Mouse (Mus musculus) heart, embryonic 14.5 days (tissue): Measurements from ENCODE around the gene Gja10. TPM values are rescaled to one million over a fixed set of nuclear protein-coding genes. Genes with fewer than 3 reads are reported as not detected.
A peak's percentile ranks its signal among the peaks of the same experiment; 100 is the strongest.

Source experiments
- ATAC-seq: fragments of 200-750 bp; cut with Nextera tagmentation; 2 replicates; pipeline ENCODE4 v1.8.0; 2017; ENCODE audit warnings: low read depth, moderate TSS enrichment; ENCODE audit not compliant: insufficient number of reproducible peaks, insufficient read depth, low FRiP score
- H3K27ac ChIP-seq, 2 experiments: fragments of 200-500 bp in 1 of 2; fragments of 300-500 bp in 1 of 2; sonication (generic) in 1 of 2; replicated peaks in 1 of 2; 2 replicates each; pipeline ENCODE4 v1.5.1; 2012 to 2014; ENCODE audit warnings: low read depth in 2 of 2, low read length in 2 of 2, control low read depth in 1 of 2, mild to moderate bottlenecking in 1 of 2, mixed read lengths in 1 of 2; ENCODE audit not compliant: control insufficient read depth in 1 of 2, insufficient read depth in 1 of 2
- H3K27me3 ChIP-seq: fragments of 300-500 bp; sonication (generic); 2 replicates; pipeline ENCODE4 v1.6.1; 2014; ENCODE audit warnings: mild to moderate bottlenecking, low read length, control low read depth; ENCODE audit not compliant: control insufficient read depth, insufficient read depth
- H3K36me3 ChIP-seq: fragments of 300-500 bp; sonication (generic); 2 replicates; pipeline ENCODE4 v1.6.1; 2014; ENCODE audit warnings: mild to moderate bottlenecking, control low read depth, low read length, mixed read lengths; ENCODE audit not compliant: control insufficient read depth, insufficient read depth
- H3K4me1 ChIP-seq, 2 experiments: fragments of 200-500 bp in 1 of 2; fragments of 300-500 bp in 1 of 2; sonication (generic) in 1 of 2; 2 replicates each; pipeline ENCODE4 v1.6.1; 2012 to 2014; ENCODE audit warnings: low read length in 2 of 2, control low read depth in 1 of 2, mixed read lengths in 1 of 2; ENCODE audit not compliant: control insufficient read depth in 2 of 2, insufficient read depth in 2 of 2
- H3K4me2 ChIP-seq: fragments of 300-500 bp; sonication (generic); 2 replicates; pipeline ENCODE4 v1.6.1; 2014; ENCODE audit warnings: mild to moderate bottlenecking, low read length
- H3K4me3 ChIP-seq, 2 experiments: fragments of 200-500 bp in 1 of 2; fragments of 300-500 bp in 1 of 2; sonication (generic) in 1 of 2; 2 replicates each; pipeline ENCODE4 v1.5.1; 2012 to 2014; ENCODE audit warnings: low read length in 2 of 2, mild to moderate bottlenecking in 2 of 2, control low read depth in 1 of 2, low read depth in 1 of 2, moderate library complexity in 1 of 2; ENCODE audit not compliant: control insufficient read depth in 1 of 2, insufficient read depth in 1 of 2
- H3K9ac ChIP-seq: fragments of 300-500 bp; sonication (generic); 2 replicates; pipeline ENCODE4 v1.6.1; 2014; ENCODE audit warnings: mild to moderate bottlenecking, low read length
- H3K9me3 ChIP-seq: fragments of 300-500 bp; sonication (generic); 2 replicates; pipeline ENCODE4 v1.6.1; 2016; ENCODE audit warnings: low read length, control low read depth; ENCODE audit not compliant: control insufficient read depth
- WGBS: fragments of 180-500 bp; shearing (Covaris S2); extraction: QIAGEN DNeasy Blood & Tissue Kit; methylation state at CpG from one replicate; pipeline ENCODE4 v1.1.7; 2014; 5-methylcytosine and 5-hydroxymethylcytosine counted together
- polyA plus RNA-seq: library from polyadenylated mRNA; unstranded; fragments of >200 nt; fragmentation: Nextera tagmentation; extraction: Ambion mirVana; gene quantifications from 2 replicates; pipeline ENCODE4 v1.2.1, GENCODE M21; 2014

Gene Gja10
- polyA plus RNA-seq, 1 experiment from 2014 or later, result not detected

- ATAC-seq, result no peak
- Histone ChIP-seq H3K9me3 (no peaks in the 10 kb centered on the region; the same call in 1 of the 2 replicates), H3K4me2 (no peak overlapping the region), H3K4me3 (no peak overlapping the region), H3K27me3 (no peaks in the 10 kb centered on the region), H3K27ac (no peak overlapping the region; a peak in 1 of 4 replicates), H3K4me1 (no peaks in the 10 kb centered on the region), H3K9ac (no peak overlapping the region), H3K36me3 (peaks cover 2% of the 10 kb centered on the region; the same call in 1 of the 2 replicates)
- WGBS, result 74% methylated on average over 8 of the region's 8 CpGs
Measured at GRCm38 (mm10) chr4:32570939-32571317, 31.6 kb downstream of the Gja10 start.

DNA sequence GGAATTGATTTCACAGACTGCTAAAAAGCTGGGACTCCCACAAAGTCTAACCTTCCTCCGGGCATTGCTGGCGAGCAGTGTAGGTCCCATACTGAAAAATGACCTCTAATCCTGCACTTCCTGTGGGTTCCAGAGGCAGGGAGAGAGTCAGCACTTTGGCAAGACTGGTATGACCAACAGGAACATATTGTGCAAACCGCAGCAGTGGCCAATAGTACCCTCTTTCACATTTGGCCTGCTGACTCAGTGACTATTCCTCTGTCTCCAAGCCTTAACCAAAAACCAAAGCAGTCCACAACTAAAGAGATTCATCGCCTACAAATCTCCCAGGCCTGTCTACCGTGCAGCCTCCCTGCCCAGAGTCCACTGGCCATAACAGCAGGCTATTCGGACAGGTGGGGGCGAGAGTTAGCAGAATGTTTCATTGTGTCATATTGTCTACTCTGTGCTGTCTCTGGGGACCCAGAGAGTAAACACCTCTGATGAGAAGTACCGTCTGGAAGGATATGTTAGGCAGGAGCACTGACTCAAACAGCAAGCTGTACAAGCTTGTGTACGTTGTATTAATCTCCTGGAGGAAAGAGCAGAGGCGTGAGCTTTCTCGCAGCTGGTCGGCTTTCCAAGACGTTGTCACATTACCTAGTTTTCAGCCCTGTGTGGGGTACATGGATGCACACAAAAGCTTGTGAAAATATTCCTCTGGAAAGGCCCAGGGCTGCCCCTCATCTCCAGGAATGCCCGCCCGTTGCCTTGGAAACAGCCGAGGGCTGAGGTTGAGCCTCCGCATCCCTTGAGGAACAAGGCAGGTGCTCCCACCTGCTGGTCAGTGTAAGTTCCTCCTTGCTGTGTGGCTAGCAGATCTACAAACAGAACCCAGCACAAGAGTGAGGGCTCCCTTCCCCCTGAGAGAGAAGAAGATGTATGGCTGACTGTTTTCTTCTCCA lies 32.3 kb downstream of the Gja10 start:
- H3K4me1 ChIP-seq, result no peaks in the 10 kb centered on the region
- H3K27ac ChIP-seq, result no peak overlapping the region
- H3K4me3 ChIP-seq, result no peak overlapping the region
- H3K36me3 ChIP-seq, result no peaks in the 10 kb centered on the region; the same call in 1 of the 2 replicates
- no peak for ATAC-seq
- H3K9ac ChIP-seq, result no peak overlapping the region
- no peaks in the 10 kb centered on the region; the same call in 1 of the 2 replicates for H3K9me3 ChIP-seq
- no peak overlapping the region for H3K4me2 ChIP-seq
- no peaks in the 10 kb centered on the region for H3K27me3 ChIP-seq
- WGBS, result 78% methylated on average over 17 of the region's 17 CpGs

- H3K4me2 ChIP-seq, result no peak overlapping the region
- no peaks in the 10 kb centered on the region for H3K4me1 ChIP-seq
- no peak overlapping the region for H3K27ac ChIP-seq
- H3K9ac ChIP-seq, result no peak overlapping the region
- 78% methylated on average over 4 of the region's 4 CpGs for WGBS
- peaks cover 7% of the 10 kb centered on the region; the same call in 1 of the 2 replicates for H3K36me3 ChIP-seq
- no peak for ATAC-seq
- no peaks in the 10 kb centered on the region; the same call in 1 of the 2 replicates for H3K9me3 ChIP-seq
- no peaks in the 10 kb centered on the region for H3K27me3 ChIP-seq
- H3K4me3 ChIP-seq, result no peak overlapping the region
Measured at GRCm38 (mm10) chr4:32569054-32569453, 33.5 kb downstream of the Gja10 start.

GRCm38 (mm10) chr4:32564918-32565317 lies 37.6 kb downstream of the Gja10 start:
- WGBS, result 77% methylated on average over 8 of the region's 8 CpGs
- Histone ChIP-seq H3K4me1 (peaks cover 6 to 14% of the 10 kb centered on the region in 2 experiments; a peak in 3 of 4 replicates), H3K9me3 (no peaks in the 10 kb centered on the region; the same call in 1 of the 2 replicates), H3K4me2 (no peak overlapping the region), H3K4me3 (no peak overlapping the region), H3K27ac (0 out of 4 replicates have a peak overlapping the region, but pooled peaks of 1 of the 2 experiments have one; percentile 9), H3K36me3 (peaks cover 20% of the 10 kb centered on the region), H3K9ac (no peak overlapping the region), H3K27me3 (no peaks in the 10 kb centered on the region)
- ATAC-seq, result no peak

GRCm38 (mm10) chr4:32564416-32564815 lies 38.1 kb downstream of the Gja10 start:
- H3K4me1 ChIP-seq, result peaks cover 6 to 14% of the 10 kb centered on the region in 2 experiments; a peak in 3 of 4 replicates
- 82% methylated on average over 7 of the region's 7 CpGs for WGBS

DNA sequence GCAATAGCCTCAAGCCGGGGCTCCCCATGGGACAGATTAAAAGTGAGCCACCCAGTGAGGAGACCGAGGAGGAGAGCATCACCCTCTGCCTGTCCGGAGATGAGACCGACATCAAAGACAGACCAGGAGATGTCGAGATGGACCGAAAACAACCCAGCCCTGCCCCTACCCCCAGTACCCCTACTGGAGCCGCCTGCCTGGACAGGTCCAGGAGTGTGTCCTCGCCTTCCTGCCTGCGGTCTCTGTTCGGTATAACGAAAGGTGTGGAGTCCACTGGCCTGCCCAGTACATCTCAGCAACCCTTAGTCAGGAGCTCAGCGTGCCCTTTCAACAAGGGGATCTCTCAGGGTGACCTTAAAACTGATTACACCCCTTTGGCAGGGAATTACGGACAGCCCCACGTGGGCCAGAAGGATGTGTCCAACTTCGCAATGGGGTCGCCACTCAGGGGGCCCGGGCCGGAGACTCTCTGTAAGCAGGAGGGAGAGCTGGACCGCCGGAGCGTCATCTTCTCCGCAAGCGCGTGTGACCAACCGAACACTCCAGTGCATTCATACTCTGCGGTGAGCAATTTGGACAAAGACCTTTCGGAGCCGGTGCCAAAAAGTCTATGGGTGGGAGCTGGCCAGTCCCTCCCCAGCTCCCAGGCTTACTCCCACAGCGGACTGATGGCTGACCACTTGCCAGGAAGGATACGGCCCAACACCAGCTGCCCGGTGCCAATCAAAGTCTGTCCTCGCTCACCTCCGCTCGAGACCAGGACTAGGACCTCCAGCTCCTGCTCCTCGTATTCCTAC lies 40.0 kb downstream of the Gja10 start:
- Histone ChIP-seq H3K27ac (no peak overlapping the region), H3K9me3 (no peaks in the 10 kb centered on the region; the same call in 1 of the 2 replicates), H3K4me1 (peaks cover 6 to 14% of the 10 kb centered on the region in 2 experiments; a peak in 3 of 4 replicates), H3K4me2 (no peak overlapping the region), H3K4me3 (no peak overlapping the region), H3K36me3 (peaks cover 20% of the 10 kb centered on the region), H3K27me3 (no peaks in the 10 kb centered on the region), H3K9ac (no peak overlapping the region)
- no peak for ATAC-seq
- 94% methylated on average over 35 of the region's 35 CpGs for WGBS

More at GRCm38 (mm10) chr4:32564416-32564815, 38.1 kb downstream of the Gja10 start:
- Histone ChIP-seq H3K27ac (0 out of 4 replicates have a peak overlapping the region, but pooled peaks of 1 of the 2 experiments have one; percentile 9), H3K4me3 (no peak overlapping the region), H3K9ac (no peak overlapping the region), H3K9me3 (no peaks in the 10 kb centered on the region; the same call in 1 of the 2 replicates), H3K36me3 (peaks cover 20% of the 10 kb centered on the region), H3K4me2 (no peak overlapping the region), H3K27me3 (no peaks in the 10 kb centered on the region)
- ATAC-seq, result no peak

- Histone ChIP-seq H3K9ac (no peak overlapping the region), H3K9me3 (no peaks in the 10 kb centered on the region; the same call in 1 of the 2 replicates), H3K27me3 (no peaks in the 10 kb centered on the region), H3K4me2 (no peak overlapping the region), H3K36me3 (peaks cover 20% of the 10 kb centered on the region), H3K4me1 (peaks cover 6 to 14% of the 10 kb centered on the region in 2 experiments; a peak in 3 of 4 replicates), H3K27ac (peak overlapping the region; percentile 28 to 64; a peak in 2 of 4 replicates), H3K4me3 (no peak overlapping the region)
- 48% methylated on average over 12 of the region's 12 CpGs for WGBS
- ATAC-seq, result no peak
Measured at GRCm38 (mm10) chr4:32561555-32562095, 40.9 kb downstream of the Gja10 start.
